Mouse (Mus musculus) c-Kit-negative CD71-positive TER-119-positive erythroid progenitor cells, embryonic 14.5 days (primary cell): ENCODE measurements around the gene Rgs19.

ENCODE experiments used
- DNase-seq: peaks from one replicate; pipeline ENCODE4 v3.0.0-alpha.2; 2013; ENCODE audit warnings: low read depth, low spot score

Gene Rgs19

DNA sequence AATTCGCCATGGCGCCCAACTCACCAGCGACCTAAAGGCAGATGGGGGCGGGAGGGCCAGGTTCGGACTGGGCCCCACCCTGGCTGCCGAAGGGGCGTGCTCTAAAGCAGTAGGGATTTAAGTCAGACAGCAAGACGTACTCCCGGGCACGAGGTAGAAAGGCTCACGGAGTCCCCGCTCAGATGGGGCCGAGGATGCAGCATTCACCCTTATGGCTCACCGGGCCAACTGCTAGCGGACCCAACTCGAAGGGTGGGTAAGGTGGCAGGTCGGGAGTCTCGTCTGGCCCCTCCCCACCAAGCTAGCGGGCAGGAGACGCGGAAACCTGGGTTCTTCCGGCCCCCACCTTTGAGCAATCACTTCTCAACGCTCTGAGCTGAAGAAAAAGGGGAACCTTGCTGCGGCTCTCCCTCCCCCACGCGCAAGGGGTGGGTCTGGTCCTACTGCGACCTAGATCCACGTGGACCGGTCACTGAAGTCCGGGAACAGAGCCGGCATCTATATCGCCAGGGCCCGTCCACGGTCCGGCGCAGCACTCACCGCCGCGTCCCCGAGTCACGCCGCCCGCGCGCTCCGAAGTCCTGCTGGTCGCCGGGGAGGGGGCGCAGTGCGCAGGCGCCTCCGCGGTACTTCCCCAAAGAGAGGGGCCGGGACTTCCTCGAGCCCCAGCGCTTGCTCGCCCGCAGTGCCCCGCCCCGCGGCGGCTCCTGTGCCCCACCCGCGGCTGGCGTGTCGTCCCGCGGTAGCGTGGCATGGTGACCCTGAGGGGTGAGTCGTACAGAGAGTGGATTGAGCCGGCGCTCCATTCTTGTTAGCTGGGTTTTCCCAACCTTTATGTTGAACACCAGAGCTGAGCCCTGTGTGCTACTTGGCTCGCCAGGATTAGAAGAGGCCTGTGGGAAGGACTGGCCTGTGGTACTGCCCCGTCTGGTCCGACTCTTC lies at the start of gene Rgs19:
Rgs19 (minus strand) TSS at position 639 of the 942 bp plus-strand sequence.
- no peak for DNase-seq

GRCm38 (mm10) chr2:181730051-181730450 lies 36.3 kb upstream of the Rgs19 start:
- DNase-seq, result no peak

- DNase-seq, result no peak
Measured at GRCm38 (mm10) chr2:181727659-181728262, 34.0 kb upstream of the Rgs19 start.

GRCm38 (mm10) chr2:181722213-181722612 lies 28.4 kb upstream of the Rgs19 start:
- no peak for DNase-seq

- DNase-seq, result no peak
Measured at GRCm38 (mm10) chr2:181721200-181721599, 27.4 kb upstream of the Rgs19 start.

GRCm38 (mm10) chr2:181720061-181720460 lies 26.3 kb upstream of the Rgs19 start:
- DNase-seq, result no peak

GRCm38 (mm10) chr2:181716991-181717390 lies 23.2 kb upstream of the Rgs19 start:
- no peak for DNase-seq

DNA sequence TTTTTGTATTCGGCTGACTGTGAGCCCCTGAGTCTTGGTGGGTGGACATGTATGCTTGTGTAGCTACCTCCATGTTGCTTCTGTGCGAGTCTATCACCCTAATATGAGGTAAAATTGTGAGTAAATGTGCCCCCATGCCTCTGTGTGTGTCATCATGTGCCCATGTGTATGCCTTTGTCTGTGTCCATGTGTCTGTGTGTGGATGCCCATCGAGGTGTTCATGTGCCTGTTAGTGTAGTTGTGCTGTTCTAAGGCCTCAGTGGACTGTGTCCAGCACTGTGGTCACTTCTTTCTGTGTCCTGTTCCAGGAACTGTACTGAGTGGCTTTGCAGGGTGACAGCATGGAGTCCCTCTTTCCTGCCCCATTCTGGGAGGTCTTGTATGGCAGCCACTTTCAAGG lies 21.6 kb upstream of the Rgs19 start:
- DNase-seq, result no peak

- DNase-seq, result no peak
Measured at GRCm38 (mm10) chr2:181714903-181715326, 21.1 kb upstream of the Rgs19 start, which contains the start of gene Oprl1. Gene Oprl1, plus strand, starts transcription at chr2:181715016.

GRCm38 (mm10) chr2:181713749-181714148 lies 20.0 kb upstream of the Rgs19 start:
- DNase-seq, result no peak

DNA sequence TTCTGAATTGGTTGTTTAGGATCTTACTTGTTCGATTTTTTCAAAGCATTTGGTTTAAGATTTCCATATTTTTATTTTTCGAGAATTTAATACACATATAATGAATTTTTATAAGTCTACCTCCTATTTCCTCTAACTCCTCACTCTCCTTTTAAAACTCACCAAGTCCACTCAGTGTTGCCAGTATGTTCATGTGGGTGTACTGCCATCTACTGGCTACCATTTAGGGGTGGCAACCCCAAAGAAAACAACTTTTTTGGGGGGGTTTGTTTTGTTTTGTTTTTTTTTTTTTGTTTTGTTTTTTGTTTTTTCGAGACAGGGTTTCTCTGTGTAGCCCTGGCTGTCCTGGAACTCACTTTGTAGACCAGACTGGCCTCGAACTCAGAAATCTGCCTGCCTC lies 12.9 kb upstream of the Rgs19 start:
- no peak for DNase-seq

DNA sequence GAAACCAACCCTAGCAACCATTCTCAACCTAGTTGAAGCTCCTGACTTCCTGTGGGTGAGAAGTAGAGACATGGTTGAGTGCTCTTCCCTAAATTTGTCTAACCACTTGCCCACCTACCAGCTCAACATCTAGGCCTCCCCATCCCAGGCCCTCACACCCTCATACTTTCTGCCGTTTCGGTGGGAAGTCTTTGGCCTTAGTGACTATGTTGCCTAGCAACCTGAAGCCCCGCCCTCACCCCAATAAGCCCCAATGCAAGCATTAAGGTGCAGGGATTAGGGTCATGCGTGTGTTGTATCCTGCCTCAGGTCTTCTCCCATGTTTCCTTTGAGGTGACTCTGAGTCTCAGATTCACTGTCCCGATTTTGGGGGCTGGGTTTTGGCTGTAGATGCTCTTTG lies 4.5 kb upstream of the Rgs19 start, which contains the start of gene Lkaaear1:
Lkaaear1 (minus strand) TSS at position 202 of the 400 bp plus-strand sequence.
- no peak for DNase-seq

- no peak for DNase-seq
Measured at GRCm38 (mm10) chr2:181696801-181697420, 3.1 kb upstream of the Rgs19 start.

GRCm38 (mm10) chr2:181695776-181696175 lies 2.0 kb upstream of the Rgs19 start:
- no peak for DNase-seq

DNA sequence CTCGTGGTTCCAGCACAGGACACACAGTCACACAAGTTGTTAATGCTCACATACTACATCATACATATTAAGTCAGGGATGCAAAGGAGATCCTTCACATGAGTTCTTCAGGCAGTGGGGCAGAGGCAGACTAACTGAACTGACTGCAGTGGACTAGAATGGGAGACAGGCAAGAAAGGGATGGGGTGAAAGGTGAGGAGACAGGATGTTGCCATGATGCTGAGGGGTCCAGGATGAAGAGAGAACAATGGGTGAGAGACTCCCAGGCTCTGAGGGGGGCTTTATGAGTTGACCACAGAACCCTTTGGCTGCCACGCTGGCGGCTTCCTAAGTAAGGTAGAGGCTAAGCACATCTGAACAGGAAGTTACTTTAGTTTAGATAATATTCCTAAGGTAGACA lies 804 bp upstream of the Rgs19 start:
- DNase-seq, result no peak

- no peak for DNase-seq
Measured at GRCm38 (mm10) chr2:181692304-181692703, 1.5 kb downstream of the Rgs19 start.

DNA sequence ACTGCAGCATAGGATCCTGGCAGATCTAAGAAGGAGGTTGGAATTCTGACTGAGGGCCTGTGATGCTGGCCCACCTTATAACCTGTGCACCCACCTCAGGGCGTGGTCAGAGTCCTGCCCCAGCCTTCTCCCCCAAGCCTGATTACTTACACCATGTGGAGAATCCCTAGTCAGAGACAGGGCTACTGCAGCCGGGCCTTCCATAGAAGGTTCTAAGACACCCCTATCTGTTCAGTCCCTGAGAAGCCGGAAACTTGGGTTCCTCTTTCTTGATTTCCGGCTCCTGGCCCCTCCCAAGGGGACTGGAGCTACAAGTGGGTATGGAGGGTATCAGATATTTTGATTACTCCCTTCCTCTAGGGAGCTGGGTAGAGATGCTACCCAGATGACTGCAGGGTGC lies 2.2 kb downstream of the Rgs19 start:
- DNase-seq, result no peak

GRCm38 (mm10) chr2:181691083-181691482 lies 2.7 kb downstream of the Rgs19 start:
- no peak for DNase-seq

DNA sequence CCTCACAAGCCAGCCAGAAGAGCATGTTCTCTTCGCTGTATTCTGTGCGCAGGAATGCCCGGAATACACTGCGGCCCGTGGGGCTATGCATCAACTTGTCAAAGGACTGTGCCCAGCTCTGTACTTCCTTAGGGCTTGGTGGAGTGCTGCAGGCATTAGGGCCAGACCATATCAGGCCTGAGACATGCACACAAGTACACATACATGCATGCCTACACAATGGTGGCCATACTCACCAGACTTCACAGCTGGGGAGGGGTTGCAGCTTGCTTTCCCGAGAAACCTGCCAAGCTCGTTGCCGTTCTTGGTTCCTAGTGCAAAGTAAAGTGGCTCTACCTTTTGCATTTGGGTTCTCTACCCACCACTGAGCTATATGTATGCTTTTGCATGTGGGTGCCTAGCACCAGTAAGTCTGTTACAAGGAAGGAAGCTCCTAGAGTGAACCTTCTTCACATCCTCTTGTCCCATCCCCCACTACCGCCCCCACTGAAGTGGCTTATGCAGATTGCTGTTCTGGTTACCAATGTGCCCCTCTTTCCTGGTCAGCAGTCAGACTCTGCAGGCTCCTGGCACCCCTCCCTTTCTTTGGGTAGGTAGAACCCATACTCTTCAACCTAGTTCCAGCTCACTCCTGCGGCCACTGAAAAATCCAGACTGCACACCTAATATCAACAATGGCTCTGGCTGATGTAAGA lies 4.2 kb downstream of the Rgs19 start:
- no peak for DNase-seq

DNA sequence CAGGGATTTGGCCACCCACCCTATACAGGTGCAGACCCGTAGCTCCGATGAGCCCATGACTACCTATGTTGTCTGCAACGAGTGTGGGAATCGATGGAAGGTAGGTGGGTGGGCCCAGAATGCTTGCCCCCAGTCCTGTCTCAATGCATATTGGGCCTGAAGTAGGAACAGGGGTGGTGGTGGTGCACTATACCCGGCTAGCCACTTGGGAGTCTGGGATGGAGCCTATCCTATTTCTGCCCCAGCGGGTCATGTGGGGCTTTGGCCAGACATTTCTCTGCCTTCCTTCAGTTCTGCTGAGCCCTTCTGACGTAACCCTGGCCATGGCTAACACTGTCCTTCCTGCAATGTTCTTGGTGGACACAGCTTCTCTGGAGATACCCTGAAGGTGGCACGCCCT lies 6.2 kb downstream of the Rgs19 start:
- no peak for DNase-seq

DNA sequence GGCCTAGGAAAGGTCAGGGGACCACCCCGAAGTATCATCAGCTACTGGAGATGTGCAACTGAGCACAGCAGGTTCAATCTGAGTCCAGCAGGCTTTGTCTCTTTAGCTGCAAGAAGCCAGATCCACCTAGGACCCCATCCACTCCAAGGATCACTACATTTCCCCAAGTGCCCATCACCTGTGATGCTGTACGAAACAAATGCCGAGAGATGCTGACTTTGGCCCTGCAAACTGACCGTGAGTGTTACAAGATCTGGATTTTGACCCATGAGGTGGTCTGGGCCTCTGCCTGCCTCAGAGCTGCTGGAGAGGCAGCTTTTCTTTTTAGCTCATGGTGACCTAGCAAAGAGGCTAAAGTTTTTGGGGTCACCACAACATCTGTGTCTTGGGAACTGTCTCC lies 8.1 kb downstream of the Rgs19 start:
- no peak for DNase-seq

GRCm38 (mm10) chr2:181684713-181685112 lies 9.1 kb downstream of the Rgs19 start:
- no peak for DNase-seq
